Mouse (Mus musculus) liver, embryonic 11.5 days (tissue): ENCODE measurements around the gene Xkr7. TPM values are rescaled to one million over a fixed set of nuclear protein-coding genes. Genes with fewer than 3 reads are reported as not detected.

Experiments used
- ATAC-seq: fragments of 200-750 bp; cut with Nextera tagmentation; replicated peaks from 2 replicates; pipeline ENCODE4 v1.8.0; 2017; ENCODE audit warnings: moderate number of reproducible peaks, mild to moderate bottlenecking, moderate TSS enrichment, moderate library complexity; ENCODE audit not compliant: low FRiP score
- DNase-seq: peaks from one replicate; pipeline ENCODE4 v3.0.0-alpha.2; 2017; ENCODE audit warnings: low spot score
- H3K27ac ChIP-seq: fragments of 300-500 bp; sonication (generic); 2 replicates; pipeline ENCODE4 v1.5.1; 2014; ENCODE audit warnings: mild to moderate bottlenecking, low read depth, low read length, control low read depth
- H3K27me3 ChIP-seq: fragments of 300-500 bp; sonication (generic); replicated peaks from 2 replicates; pipeline ENCODE4 v1.6.1; 2014; ENCODE audit warnings: low read length, mixed read lengths; ENCODE audit not compliant: control insufficient read depth, insufficient read depth
- H3K36me3 ChIP-seq: fragments of 300-500 bp; sonication (generic); 2 replicates; pipeline ENCODE4 v1.6.1; 2014; ENCODE audit warnings: mild to moderate bottlenecking, low read length, moderate library complexity, mixed read lengths; ENCODE audit not compliant: control insufficient read depth, insufficient read depth
- H3K4me1 ChIP-seq: fragments of 300-500 bp; sonication (generic); replicated peaks from 2 replicates; pipeline ENCODE4 v1.6.1; 2014; ENCODE audit warnings: low read length, mixed read lengths; ENCODE audit not compliant: control insufficient read depth, insufficient read depth
- H3K4me2 ChIP-seq: fragments of 300-500 bp; sonication (generic); 2 replicates; pipeline ENCODE4 v1.6.1; 2014; ENCODE audit warnings: mild to moderate bottlenecking, control low read depth, moderate library complexity
- H3K4me3 ChIP-seq: fragments of 300-500 bp; sonication (generic); 2 replicates; pipeline ENCODE4 v1.5.1; 2014; ENCODE audit warnings: low read depth, low read length, control low read depth
- H3K9ac ChIP-seq: fragments of 300-500 bp; sonication (generic); 2 replicates; pipeline ENCODE4 v1.6.1; 2014; ENCODE audit warnings: low read depth, low read length, control low read depth
- H3K9me3 ChIP-seq: fragments of 300-500 bp; sonication (generic); 2 replicates; pipeline ENCODE4 v1.6.1; 2016; ENCODE audit warnings: low read length, inconsistent platforms, mixed read lengths; ENCODE audit not compliant: control insufficient read depth
- WGBS: fragments of 180-500 bp; shearing (Covaris S2); extraction: QIAGEN DNeasy Blood & Tissue Kit; methylation state at CpG from one replicate; pipeline ENCODE4 v1.1.7; 2014; 5-methylcytosine and 5-hydroxymethylcytosine counted together
- polyA plus RNA-seq: library from polyadenylated mRNA; unstranded; fragments of >200 nt; fragmentation: Nextera tagmentation; extraction: Ambion mirVana; gene quantifications from 2 replicates; pipeline ENCODE4 v1.2.1, GENCODE M21; 2014

The Xkr7 gene
- polyA plus RNA-seq = not detected in 2 replicates

GRCm38 (mm10) chr2:153031126-153032082, at the start of gene Xkr7:
Xkr7 (plus strand) TSS chr2:153031852.
- Histone ChIP-seq H3K27me3 (peaks cover 60% of the 10 kb centered on the region), H3K4me1 (peaks cover 5% of the 10 kb centered on the region; the same call in 1 of the 2 replicates), H3K9me3 (no peaks in the 10 kb centered on the region), H3K27ac (no peak within 1 kb of the TSS), H3K4me3 (peak within 1 kb of the TSS; percentile 46), H3K9ac (no peak within 1 kb of the TSS), H3K4me2 (peak within 1 kb of the TSS; percentile 84), H3K36me3 (no peaks in the 10 kb centered on the region)
- no peak for DNase-seq
- WGBS = 3% methylated on average over 45 of the region's 54 CpGs
- ATAC-seq = no peak

- ATAC-seq (no peak), DNase-seq (no peak)
- Histone ChIP-seq H3K4me2 (no peak overlapping the region), H3K4me3 (no peak overlapping the region), H3K4me1 (no peaks in the 10 kb centered on the region), H3K27me3 (no peaks in the 10 kb centered on the region), H3K36me3 (no peaks in the 10 kb centered on the region), H3K9ac (no peak overlapping the region), H3K9me3 (no peaks in the 10 kb centered on the region), H3K27ac (no peak overlapping the region)
- WGBS = 56% methylated on average over 1 of the region's 1 CpGs
Observed at GRCm38 (mm10) chr2:152985582-152985981, 46.1 kb upstream of the Xkr7 start.

DNA sequence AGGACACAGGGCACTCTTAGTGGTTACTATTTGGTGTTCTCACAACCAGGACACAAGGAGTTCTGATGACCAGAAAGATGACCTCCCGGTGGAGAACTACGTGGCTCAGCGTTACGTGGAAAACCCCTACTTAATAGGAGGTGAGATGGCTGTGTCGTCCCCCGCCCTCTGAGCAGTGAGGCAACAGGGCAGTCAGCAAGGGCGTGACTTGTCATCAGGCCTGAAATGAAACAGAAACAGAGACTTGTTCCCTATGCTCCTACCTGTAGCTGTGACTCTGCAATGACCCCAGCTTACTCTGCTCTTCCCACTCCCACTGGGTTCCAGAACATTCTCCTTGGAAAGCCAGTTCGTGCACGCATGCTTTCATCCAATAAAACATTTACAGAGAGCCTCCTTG, 40.1 kb upstream of the Xkr7 start:
- ATAC-seq (no peak), DNase-seq (no peak)
- no peak overlapping the region for H3K4me2 ChIP-seq
- no peaks in the 10 kb centered on the region for H3K36me3 ChIP-seq
- H3K9ac ChIP-seq = no peak overlapping the region
- H3K27me3 ChIP-seq = no peaks in the 10 kb centered on the region
- H3K27ac ChIP-seq = no peak overlapping the region
- no peak overlapping the region for H3K4me3 ChIP-seq
- no peaks in the 10 kb centered on the region for H3K9me3 ChIP-seq
- 85% methylated on average over 9 of the region's 9 CpGs for WGBS
- no peaks in the 10 kb centered on the region for H3K4me1 ChIP-seq

DNA sequence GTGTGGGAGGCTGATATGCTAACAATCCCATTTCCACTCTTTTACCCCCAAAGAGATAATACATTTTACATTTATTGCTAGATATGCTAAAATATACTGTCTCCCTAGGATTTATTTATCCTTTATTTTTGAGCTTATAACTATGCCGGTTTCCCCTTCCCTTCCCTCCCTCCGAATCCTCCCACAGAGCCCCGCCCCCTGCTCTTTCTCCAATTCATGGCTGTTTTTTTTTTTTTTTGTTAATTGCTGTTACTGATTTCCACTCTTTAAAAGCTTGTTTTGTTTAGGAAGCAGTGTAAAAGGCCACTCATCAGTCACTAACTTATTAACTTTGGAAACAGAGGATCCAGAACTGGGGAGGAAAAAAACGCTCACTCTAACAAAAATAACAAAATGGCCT, 34.6 kb upstream of the Xkr7 start:
- Histone ChIP-seq H3K9me3 (no peaks in the 10 kb centered on the region), H3K4me2 (no peak overlapping the region), H3K27ac (no peak overlapping the region), H3K36me3 (no peaks in the 10 kb centered on the region), H3K27me3 (no peaks in the 10 kb centered on the region), H3K4me1 (no peaks in the 10 kb centered on the region), H3K9ac (no peak overlapping the region), H3K4me3 (no peak overlapping the region)
- WGBS = 69% methylated on average over 4 of the region's 4 CpGs
- ATAC-seq = no peak
- DNase-seq = no peak

- Histone ChIP-seq H3K27me3 (no peaks in the 10 kb centered on the region), H3K4me1 (no peaks in the 10 kb centered on the region), H3K4me2 (no peak overlapping the region), H3K27ac (no peak overlapping the region), H3K4me3 (no peak overlapping the region), H3K9me3 (no peaks in the 10 kb centered on the region), H3K36me3 (no peaks in the 10 kb centered on the region), H3K9ac (no peak overlapping the region)
- no peak for DNase-seq
- ATAC-seq = no peak
- 63% methylated on average over 15 of the region's 15 CpGs for WGBS
Observed at GRCm38 (mm10) chr2:153002492-153003248, 29.0 kb upstream of the Xkr7 start.

- Histone ChIP-seq H3K9me3 (no peaks in the 10 kb centered on the region), H3K36me3 (peaks cover 2% of the 10 kb centered on the region; the same call in 1 of the 2 replicates)
- WGBS = 47% methylated on average over 13 of the region's 13 CpGs
Observed at GRCm38 (mm10) chr2:153003681-153004338, 27.8 kb upstream of the Xkr7 start.

DNA sequence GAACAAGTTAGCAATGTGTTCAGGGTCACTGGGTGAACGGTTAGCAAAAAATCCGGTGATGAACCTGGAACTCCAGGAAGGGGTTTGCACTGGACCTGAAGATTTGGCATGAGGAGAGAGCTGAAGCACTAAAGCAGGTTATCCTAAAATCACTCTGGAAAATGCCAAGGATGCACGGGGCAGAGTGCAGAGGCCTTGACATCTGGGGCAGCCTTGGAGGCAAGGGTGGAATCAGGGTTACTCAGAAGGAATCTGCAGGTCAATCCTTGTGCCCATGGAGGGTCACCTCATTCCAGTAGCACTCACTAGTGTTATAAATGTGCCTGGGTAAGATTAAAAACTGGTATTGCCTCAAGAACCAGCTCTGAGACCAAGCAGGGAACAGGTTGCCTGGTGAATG, 25.7 kb upstream of the Xkr7 start:
- DNase-seq = no peak
- no peak overlapping the region for H3K9ac ChIP-seq
- no peak overlapping the region for H3K4me3 ChIP-seq
- H3K4me2 ChIP-seq = no peak overlapping the region
- H3K27ac ChIP-seq = no peak overlapping the region
- no peaks in the 10 kb centered on the region for H3K4me1 ChIP-seq
- H3K36me3 ChIP-seq = peaks cover 8% of the 10 kb centered on the region
- no peaks in the 10 kb centered on the region for H3K27me3 ChIP-seq
- WGBS = 84% methylated on average over 3 of the region's 3 CpGs
- ATAC-seq = no peak
- no peaks in the 10 kb centered on the region for H3K9me3 ChIP-seq

More at GRCm38 (mm10) chr2:153003681-153004338, 27.8 kb upstream of the Xkr7 start:
- no peaks in the 10 kb centered on the region for H3K27me3 ChIP-seq
- no peak overlapping the region for H3K27ac ChIP-seq
- no peaks in the 10 kb centered on the region for H3K4me1 ChIP-seq
- no peak overlapping the region for H3K4me2 ChIP-seq
- no peak overlapping the region for H3K4me3 ChIP-seq
- ATAC-seq = no peak
- no peak for DNase-seq
- H3K9ac ChIP-seq = no peak overlapping the region

GRCm38 (mm10) chr2:153009192-153009973, 22.3 kb upstream of the Xkr7 start:
- 90% methylated on average over 12 of the region's 12 CpGs for WGBS
- DNase-seq (no peak), ATAC-seq (no peak)
- H3K4me2 ChIP-seq = no peak overlapping the region
- no peak overlapping the region for H3K27ac ChIP-seq
- no peak overlapping the region for H3K9ac ChIP-seq
- no peak overlapping the region for H3K4me3 ChIP-seq
- no peaks in the 10 kb centered on the region for H3K9me3 ChIP-seq
- peaks cover 17% of the 10 kb centered on the region for H3K36me3 ChIP-seq
- H3K4me1 ChIP-seq = peaks cover 3% of the 10 kb centered on the region
- no peaks in the 10 kb centered on the region for H3K27me3 ChIP-seq
